Mouse (Mus musculus) C2C12 (cell line): Measurements from ENCODE around the gene Cxcl17. TPM values are rescaled to one million over a fixed set of nuclear protein-coding genes. Genes with fewer than 3 reads are reported as not detected.

Experiments
- H3K27me3 ChIP-seq: one replicate; pipeline ENCODE4 v1.6.1; 2011; ENCODE audit not compliant: control insufficient read depth, insufficient read depth, insufficient read length
- H3K36me3 ChIP-seq: one replicate; pipeline ENCODE4 v1.6.1; 2011; ENCODE audit not compliant: control insufficient read depth, insufficient read depth
- H3K4me3 ChIP-seq: one replicate; pipeline ENCODE4 v1.5.1; 2011; ENCODE audit warnings: mild to moderate bottlenecking, control low read depth; ENCODE audit not compliant: poor library complexity, insufficient read depth, severe bottlenecking
- H3K79me2 ChIP-seq: one replicate; pipeline ENCODE4 v1.6.1; 2011; ENCODE audit not compliant: control insufficient read depth, insufficient read depth
- H3K79me3 ChIP-seq: one replicate; pipeline ENCODE4 v1.6.1; 2011; ENCODE audit warnings: low read depth, control low read depth
- H3ac ChIP-seq: one replicate; pipeline ENCODE3; 2011; ENCODE audit warnings: low read depth; ENCODE audit not compliant: control insufficient read depth, insufficient read length
- CEBPB ChIP-seq: IDR thresholded peaks from one replicate; pipeline ENCODE4 v1.6.1; 2011; ENCODE audit warnings: low read depth, mild to moderate bottlenecking, control low read depth, moderate library complexity
- CTCF ChIP-seq: IDR thresholded peaks from one replicate; pipeline ENCODE4 v1.5.1; 2011; ENCODE audit not compliant: control insufficient read depth, insufficient read depth, insufficient read length
- FOSL1 ChIP-seq: IDR thresholded peaks from one replicate; pipeline ENCODE4 v1.8.0; 2011; ENCODE audit warnings: mild to moderate bottlenecking, low read length; ENCODE audit not compliant: poor library complexity, insufficient read depth, severe bottlenecking
- MAX ChIP-seq: IDR thresholded peaks from one replicate; pipeline ENCODE4 v1.6.1; 2011; ENCODE audit warnings: mild to moderate bottlenecking, control low read depth
- MYOD1 ChIP-seq: IDR thresholded peaks from one replicate; pipeline ENCODE4 v1.6.1; 2011; ENCODE audit warnings: low read depth; ENCODE audit not compliant: control insufficient read depth, insufficient read length
- MYOG ChIP-seq: IDR thresholded peaks from one replicate; pipeline ENCODE4 v1.6.1; 2011; ENCODE audit not compliant: control insufficient read depth, insufficient read length; ENCODE audit errors: extremely low read depth
- USF1 ChIP-seq: IDR thresholded peaks from one replicate; pipeline ENCODE4 v1.6.1; 2011; ENCODE audit warnings: low read depth, mild to moderate bottlenecking, control low read depth, moderate library complexity
- polyA plus RNA-seq: library from polyadenylated mRNA; unstranded; fragments of >200 nt; fragmentation: generic; extraction: Trizol; gene quantifications from one replicate; pipeline ENCODE4 v1.2.1, GENCODE M21; 2012; ENCODE audit warnings: missing spikeins

Gene Cxcl17
- polyA plus RNA-seq, 1 experiment = not detected

- no peaks in the 10 kb centered on the region for H3K79me2 ChIP-seq
- no peaks in the 10 kb centered on the region for H3K79me3 ChIP-seq
- no peak within 1 kb of the TSS for H3K4me3 ChIP-seq
- H3K36me3 ChIP-seq = no peaks in the 10 kb centered on the region
- no peak within 1 kb of the TSS for H3ac ChIP-seq
- H3K27me3 ChIP-seq = no peaks in the 10 kb centered on the region
- no peak for TF ChIP-seq USF1
These were observed 14.1 kb downstream of the Cxcl17 start, which contains the start of gene Lipe for GRCm38 (mm10) chr7:25398610-25399009. Lipe (minus strand) TSS chr7:25398710.

- no peak overlapping the region for H3K4me3 ChIP-seq
- H3K27me3 ChIP-seq = no peaks in the 10 kb centered on the region
- no peaks in the 10 kb centered on the region for H3K79me3 ChIP-seq
- H3K36me3 ChIP-seq = no peaks in the 10 kb centered on the region
- H3ac ChIP-seq = no peak overlapping the region
- H3K79me2 ChIP-seq = no peaks in the 10 kb centered on the region
- TF ChIP-seq CEBPB = no peak
- TF ChIP-seq CTCF = no peak
- TF ChIP-seq USF1 = no peak
- TF ChIP-seq MAX = no peak
- TF ChIP-seq FOSL1 = no peak
- TF ChIP-seq MYOD1 = no peak
- TF ChIP-seq MYOG = no peak
These were observed 16.1 kb downstream of the Cxcl17 start for GRCm38 (mm10) chr7:25396621-25397020.

- no peak for TF ChIP-seq MYOD1
- no peak for TF ChIP-seq MAX
- TF ChIP-seq USF1 = peak; percentile 79
- no peak for TF ChIP-seq FOSL1
- Histone ChIP-seq H3K36me3 (no peaks in the 10 kb centered on the region), H3K4me3 (peak overlapping the region; percentile 30), H3ac (no peak overlapping the region), H3K79me3 (no peaks in the 10 kb centered on the region), H3K79me2 (no peaks in the 10 kb centered on the region), H3K27me3 (no peaks in the 10 kb centered on the region)
These were observed 16.8 kb downstream of the Cxcl17 start for GRCm38 (mm10) chr7:25395558-25396521.

- H3K36me3 ChIP-seq = no peaks in the 10 kb centered on the region
- no peaks in the 10 kb centered on the region for H3K79me2 ChIP-seq
- TF ChIP-seq MYOD1 (no peak), MAX (no peak), USF1 (no peak), MYOG (no peak), CTCF (no peak), FOSL1 (no peak), CEBPB (no peak)
- no peaks in the 10 kb centered on the region for H3K27me3 ChIP-seq
- no peaks in the 10 kb centered on the region for H3K79me3 ChIP-seq
- H3K4me3 ChIP-seq = peak overlapping the region; percentile 30
- H3ac ChIP-seq = no peak overlapping the region
These were observed 17.5 kb downstream of the Cxcl17 start for GRCm38 (mm10) chr7:25395186-25395557.

GRCm38 (mm10) chr7:25394754-25395153, 17.9 kb downstream of the Cxcl17 start:
- Histone ChIP-seq H3K27me3 (no peaks in the 10 kb centered on the region), H3ac (no peak overlapping the region), H3K36me3 (no peaks in the 10 kb centered on the region), H3K4me3 (no peak overlapping the region), H3K79me2 (no peaks in the 10 kb centered on the region), H3K79me3 (no peaks in the 10 kb centered on the region)
- TF ChIP-seq MYOD1 (no peak), CTCF (no peak), MYOG (no peak), CEBPB (no peak), USF1 (no peak), FOSL1 (no peak), MAX (no peak)

GRCm38 (mm10) chr7:25393451-25394210, 19.1 kb downstream of the Cxcl17 start:
- Histone ChIP-seq H3K79me3 (no peaks in the 10 kb centered on the region), H3K4me3 (no peak overlapping the region), H3K79me2 (no peaks in the 10 kb centered on the region), H3K36me3 (no peaks in the 10 kb centered on the region), H3ac (no peak overlapping the region), H3K27me3 (no peaks in the 10 kb centered on the region)
- TF ChIP-seq MYOD1 = no peak
- no peak for TF ChIP-seq CEBPB
- TF ChIP-seq MAX = no peak
- TF ChIP-seq USF1 = no peak
- TF ChIP-seq FOSL1 = no peak
- no peak for TF ChIP-seq MYOG
- no peak for TF ChIP-seq CTCF
